Mouse (Mus musculus): ENCODE data around the gene Acrbp. TPM values are rescaled to one million over a fixed set of nuclear protein-coding genes. Genes with fewer than 3 reads are reported as not detected.
A peak's percentile ranks its signal among the peaks of the same experiment; 100 is the strongest.
"Not testable (repeated sequence)": the region's sequence is repeated elsewhere in the genome, so short reads cannot be mapped to it uniquely, and the experiment has no call there.

Acrbp gene
- total and polyA plus RNA-seq, 3 experiments = 1.9 to 16.3 (median 2.3) TPM

DNA sequence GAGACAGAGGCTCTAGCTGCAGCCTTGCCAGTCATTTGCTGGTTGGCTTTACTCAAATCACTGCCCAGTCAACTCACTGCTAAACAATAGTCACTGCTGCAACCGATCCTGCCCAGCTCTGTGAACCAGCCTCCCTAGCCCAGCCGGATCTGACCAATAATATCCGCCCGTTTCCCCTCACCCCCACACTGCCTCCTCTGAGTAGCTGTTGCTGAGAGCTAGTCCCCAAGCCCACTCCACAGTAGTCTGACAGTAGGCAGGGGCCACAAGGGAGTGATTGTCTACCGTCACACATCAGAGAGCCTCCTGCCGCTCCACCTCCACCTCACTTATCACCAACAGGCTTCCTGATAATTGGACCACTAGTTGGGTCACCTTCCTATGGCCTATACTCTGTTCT lies 12.0 kb downstream of the Acrbp start:
- Histone ChIP-seq H3K27me3 (ENCODE audit: control insufficient read depth, insufficient read depth, low read length) (no peaks in the 10 kb centered on the region), H3K4me3 (no peak overlapping the region), H3K4me1 (ENCODE audit: control insufficient read depth, insufficient read depth, low read length) (no peaks in the 10 kb centered on the region), H3K36me3 (ENCODE audit: control insufficient read depth, insufficient read depth, low read length) (no peaks in the 10 kb centered on the region), H3K79me2 (replicated peaks; ENCODE audit: control insufficient read depth, insufficient read depth, low read length) (no peaks in the 10 kb centered on the region), H3K9ac (ENCODE audit: low read depth, low read length) (no peak overlapping the region), H3K27ac (no peak overlapping the region)
- no peak for TF ChIP-seq CTCF (IDR thresholded peaks at IDR 0.05)
- TF ChIP-seq POLR2A (IDR thresholded peaks at IDR 0.05; ENCODE audit: insufficient read depth, low read depth, low read length) = no peak
- no peak for TF ChIP-seq EP300 (IDR thresholded peaks at IDR 0.05; ENCODE audit: insufficient read depth, low read depth, low read length)
- no peak for DNase-seq
- WGBS = 44% methylated on average over 6 of the region's 6 CpGs
- intact Hi-C loops (cut with DNase I) = no loop called here

GRCm38 (mm10) chr6:125062511-125062910 lies 13.0 kb downstream of the Acrbp start:
- Histone ChIP-seq H3K36me3 (ENCODE audit: control insufficient read depth, insufficient read depth, low read length) (no peaks in the 10 kb centered on the region), H3K4me3 (no peak overlapping the region), H3K9ac (ENCODE audit: low read depth, low read length) (no peak overlapping the region), H3K27ac (no peak overlapping the region), H3K79me2 (replicated peaks; ENCODE audit: control insufficient read depth, insufficient read depth, low read length) (no peaks in the 10 kb centered on the region), H3K4me1 (ENCODE audit: control insufficient read depth, insufficient read depth, low read length) (no peaks in the 10 kb centered on the region), H3K27me3 (ENCODE audit: control insufficient read depth, insufficient read depth, low read length) (no peaks in the 10 kb centered on the region)
- TF ChIP-seq POLR2A (IDR thresholded peaks at IDR 0.05; ENCODE audit: insufficient read depth, low read depth, low read length) (no peak), CTCF (IDR thresholded peaks at IDR 0.05) (no peak), EP300 (IDR thresholded peaks at IDR 0.05; ENCODE audit: insufficient read depth, low read depth, low read length) (no peak)
- 62% methylated on average over 5 of the region's 5 CpGs for WGBS
- intact Hi-C loops (cut with DNase I) = no loop called here
- DNase-seq = no peak

GRCm38 (mm10) chr6:125063906-125064305 lies 14.4 kb downstream of the Acrbp start:
- no peak for DNase-seq
- H3K27me3 ChIP-seq (ENCODE audit: control insufficient read depth, insufficient read depth, low read length) = no peaks in the 10 kb centered on the region
- no peak for TF ChIP-seq CTCF (IDR thresholded peaks at IDR 0.05)
- no peak for TF ChIP-seq EP300 (IDR thresholded peaks at IDR 0.05; ENCODE audit: insufficient read depth, low read depth, low read length)
- TF ChIP-seq POLR2A (IDR thresholded peaks at IDR 0.05; ENCODE audit: insufficient read depth, low read depth, low read length) = no peak
- H3K27ac ChIP-seq = no peak overlapping the region
- H3K36me3 ChIP-seq (ENCODE audit: control insufficient read depth, insufficient read depth, low read length) = no peaks in the 10 kb centered on the region
- intact Hi-C loops (cut with DNase I) = no loop called here
- WGBS = 80% methylated on average over 6 of the region's 6 CpGs
- no peak overlapping the region for H3K4me3 ChIP-seq
- H3K9ac ChIP-seq (ENCODE audit: low read depth, low read length) = no peak overlapping the region
- H3K4me1 ChIP-seq (ENCODE audit: control insufficient read depth, insufficient read depth, low read length) = no peaks in the 10 kb centered on the region
- H3K79me2 ChIP-seq (replicated peaks; ENCODE audit: control insufficient read depth, insufficient read depth, low read length) = no peaks in the 10 kb centered on the region

DNA sequence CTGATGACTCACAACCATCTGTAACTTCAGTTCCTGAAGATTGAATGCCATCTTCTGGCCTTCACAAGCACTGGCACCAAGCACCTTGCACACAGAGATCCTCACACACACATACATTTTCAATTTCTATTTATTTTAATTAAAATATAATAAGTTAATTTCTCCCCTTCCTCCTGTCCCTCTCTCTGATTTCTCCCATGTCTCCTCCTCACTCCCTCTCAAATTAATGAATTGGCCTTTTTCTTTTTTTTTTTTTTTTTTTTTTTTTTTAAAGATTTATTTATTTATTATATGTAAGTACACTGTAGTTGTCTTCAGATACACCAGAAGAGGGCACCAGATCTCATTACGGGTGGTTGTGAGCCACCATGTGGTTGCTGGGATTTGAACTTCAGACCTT lies 15.7 kb downstream of the Acrbp start:
- H3K9ac ChIP-seq (ENCODE audit: low read depth, low read length); H3K4me1 ChIP-seq (ENCODE audit: control insufficient read depth, insufficient read depth, low read length); H3K36me3 ChIP-seq (ENCODE audit: control insufficient read depth, insufficient read depth, low read length); H3K27me3 ChIP-seq (ENCODE audit: control insufficient read depth, insufficient read depth, low read length); H3K4me3 ChIP-seq; H3K79me2 ChIP-seq (replicated peaks; ENCODE audit: control insufficient read depth, insufficient read depth, low read length); DNase-seq; H3K27ac ChIP-seq; intact Hi-C loops (cut with DNase I): not testable (repeated sequence)
- no CpG with 5 or more reads among the region's 1 CpGs for WGBS

DNA sequence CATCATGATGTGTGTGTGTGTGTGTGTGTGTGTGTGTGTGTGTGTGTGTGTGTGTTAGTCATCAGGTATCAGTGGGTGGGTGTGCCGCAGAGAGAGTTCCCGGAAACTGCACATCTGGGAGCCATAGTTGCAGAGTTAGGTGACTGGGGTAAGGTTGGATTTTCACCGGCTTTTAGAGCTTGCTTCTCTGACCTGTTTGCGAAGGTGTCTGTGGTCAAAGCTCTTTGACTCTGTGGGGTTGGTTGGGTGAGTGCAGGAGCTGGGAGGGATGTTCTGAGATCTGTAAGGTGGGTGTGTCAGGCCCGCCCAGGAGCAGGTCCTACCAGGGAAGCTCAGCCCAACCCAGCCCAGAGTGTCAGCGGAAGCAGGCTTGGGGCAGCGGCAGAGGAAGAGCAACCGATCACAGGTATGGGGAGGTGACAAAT lies 18.1 kb downstream of the Acrbp start, which contains the start of gene Lpar5:
TSS of gene Lpar5 (plus strand) at position 350 of the 425 bp plus-strand sequence.
- Histone ChIP-seq H3K79me2 (replicated peaks; ENCODE audit: control insufficient read depth, insufficient read depth, low read length) (no peaks in the 10 kb centered on the region), H3K27me3 (ENCODE audit: control insufficient read depth, insufficient read depth, low read length) (no peaks in the 10 kb centered on the region), H3K4me3 (no peak within 1 kb of the TSS), H3K9ac (ENCODE audit: low read depth, low read length) (no peak within 1 kb of the TSS), H3K4me1 (ENCODE audit: control insufficient read depth, insufficient read depth, low read length) (no peaks in the 10 kb centered on the region), H3K36me3 (ENCODE audit: control insufficient read depth, insufficient read depth, low read length) (no peaks in the 10 kb centered on the region), H3K27ac (no peak within 1 kb of the TSS)
- intact Hi-C loops (cut with DNase I) = no loop called here
- DNase-seq = no peak
- TF ChIP-seq POLR2A (IDR thresholded peaks at IDR 0.05; ENCODE audit: insufficient read depth, low read depth, low read length) = no peak
- TF ChIP-seq EP300 (IDR thresholded peaks at IDR 0.05; ENCODE audit: insufficient read depth, low read depth, low read length) = no peak
- no peak for TF ChIP-seq CTCF (IDR thresholded peaks at IDR 0.05)
- WGBS = 63% methylated on average over 8 of the region's 8 CpGs

- WGBS = 77% methylated on average over 18 of the region's 18 CpGs
- TF ChIP-seq CTCF (IDR thresholded peaks at IDR 0.05) (no peak), POLR2A (IDR thresholded peaks at IDR 0.05; ENCODE audit: insufficient read depth, low read depth, low read length) (no peak), EP300 (IDR thresholded peaks at IDR 0.05; ENCODE audit: insufficient read depth, low read depth, low read length) (no peak)
- Histone ChIP-seq H3K36me3 (ENCODE audit: control insufficient read depth, insufficient read depth, low read length) (no peaks in the 10 kb centered on the region), H3K4me1 (ENCODE audit: control insufficient read depth, insufficient read depth, low read length) (no peaks in the 10 kb centered on the region), H3K4me3 (no peak overlapping the region), H3K79me2 (replicated peaks; ENCODE audit: control insufficient read depth, insufficient read depth, low read length) (no peaks in the 10 kb centered on the region), H3K9ac (ENCODE audit: low read depth, low read length) (no peak overlapping the region), H3K27ac (no peak overlapping the region), H3K27me3 (ENCODE audit: control insufficient read depth, insufficient read depth, low read length) (no peaks in the 10 kb centered on the region)
- DNase-seq = peak in 1 of 2 experiments; percentile 55
- intact Hi-C loops (cut with DNase I) = no loop called here
Measured at GRCm38 (mm10) chr6:125071170-125071895, 21.8 kb downstream of the Acrbp start.
